Mouse (Mus musculus): ENCODE data around the gene Nudt2.

Gene Nudt2

GRCm38 (mm10) chr4:41494378-41494777 is 29.4 kb downstream of the Nudt2 start:
- no peak for DNase-seq (ENCODE audit: low spot score in 2 of 2)

GRCm38 (mm10) chr4:41495076-41495475 is 30.1 kb downstream of the Nudt2 start:
- DNase-seq (ENCODE audit: low spot score in 2 of 2), result no peak

GRCm38 (mm10) chr4:41495850-41496249 is 30.9 kb downstream of the Nudt2 start:
- DNase-seq (ENCODE audit: low spot score in 2 of 2), result no peak

- no peak for DNase-seq (ENCODE audit: low spot score in 2 of 2)
These were observed 32.1 kb downstream of the Nudt2 start for GRCm38 (mm10) chr4:41497046-41497445.

GRCm38 (mm10) chr4:41497579-41497978 is 32.6 kb downstream of the Nudt2 start:
- DNase-seq (ENCODE audit: low spot score in 2 of 2), result peak in 1 of 2 experiments; percentile 51

GRCm38 (mm10) chr4:41497995-41498845 is 33.3 kb downstream of the Nudt2 start:
- no peak for DNase-seq (ENCODE audit: low spot score in 2 of 2)

- DNase-seq (ENCODE audit: low spot score in 2 of 2), result no peak
These were observed 34.0 kb downstream of the Nudt2 start for GRCm38 (mm10) chr4:41498921-41499391.

GRCm38 (mm10) chr4:41499619-41500018 is 34.7 kb downstream of the Nudt2 start:
- no peak for DNase-seq (ENCODE audit: low spot score in 2 of 2)

- no peak for DNase-seq (ENCODE audit: low spot score in 2 of 2)
These were observed 35.8 kb downstream of the Nudt2 start for GRCm38 (mm10) chr4:41500787-41501186.

GRCm38 (mm10) chr4:41502171-41502940 is 37.4 kb downstream of the Nudt2 start:
- no peak for DNase-seq (ENCODE audit: low spot score in 2 of 2)

- peak; percentile 47 to 87 for DNase-seq (ENCODE audit: low spot score in 2 of 2)
These were observed 38.0 kb downstream of the Nudt2 start, which contains the start of gene AI464131 for GRCm38 (mm10) chr4:41502986-41503412. Gene AI464131 (minus strand): TSS chr4:41503076.

GRCm38 (mm10) chr4:41504325-41504724 is 39.4 kb downstream of the Nudt2 start:
- no peak for DNase-seq (ENCODE audit: low spot score in 2 of 2)

GRCm38 (mm10) chr4:41505131-41505551 is 40.2 kb downstream of the Nudt2 start:
- DNase-seq (ENCODE audit: low spot score in 2 of 2), result peak in 1 of 2 experiments; percentile 39

GRCm38 (mm10) chr4:41506156-41506555 is 41.2 kb downstream of the Nudt2 start:
- peak; percentile 18 to 69 for DNase-seq (ENCODE audit: low spot score in 2 of 2)

- DNase-seq (ENCODE audit: low spot score in 2 of 2), result peak; percentile 48 to 84
These were observed 42.0 kb downstream of the Nudt2 start for GRCm38 (mm10) chr4:41506906-41507305.

GRCm38 (mm10) chr4:41507326-41507924 is 42.5 kb downstream of the Nudt2 start:
- no peak for DNase-seq (ENCODE audit: low spot score in 2 of 2)

- DNase-seq (ENCODE audit: low spot score in 2 of 2), result no peak
These were observed 43.0 kb downstream of the Nudt2 start for GRCm38 (mm10) chr4:41507998-41508397.

- no peak for DNase-seq (ENCODE audit: low spot score in 2 of 2)
These were observed 48.4 kb downstream of the Nudt2 start for GRCm38 (mm10) chr4:41513309-41513708.

- no peak for DNase-seq (ENCODE audit: low spot score in 2 of 2)
These were observed 48.8 kb downstream of the Nudt2 start for GRCm38 (mm10) chr4:41513714-41514113.

GRCm38 (mm10) chr4:41517233-41517632 is 52.3 kb downstream of the Nudt2 start, which contains the start of gene 1110017D15Rik:
Gene 1110017D15Rik (minus strand): TSS chr4:41517333.
- no peak for DNase-seq (ENCODE audit: low spot score in 2 of 2)

- DNase-seq (ENCODE audit: low spot score in 2 of 2), result no peak
These were observed 53.4 kb downstream of the Nudt2 start for GRCm38 (mm10) chr4:41518349-41518748.

GRCm38 (mm10) chr4:41519195-41519594 is 54.2 kb downstream of the Nudt2 start:
- DNase-seq (ENCODE audit: low spot score in 2 of 2), result no peak

Measured in spleen, postnatal 10 days (tissue).